Mouse (Mus musculus): Measurements from ENCODE around the gene Tm2d1. TPM values are rescaled to one million over a fixed set of nuclear protein-coding genes. Genes with fewer than 3 reads are reported as not detected.
"Not testable (repeated sequence)": the region's sequence is repeated elsewhere in the genome, so short reads cannot be mapped to it uniquely, and the experiment has no call there.

Gene Tm2d1
- 105 TPM in 2 replicates for polyA plus RNA-seq (2016; fragmentation: Nextera tagmentation; extraction: Ambion mirVana)

GRCm38 (mm10) chr4:98382716-98383424 is at the start of gene Tm2d1:
Tm2d1 (minus strand) TSS chr4:98383306.
- Histone ChIP-seq H3K27me3 (peaks cover 5% of the 10 kb centered on the region; the same call in 1 of the 2 replicates), H3K9me3 (replicated peaks) (no peaks in the 10 kb centered on the region), H3K9ac (peak within 1 kb of the TSS; percentile 94), H3K36me3 (0 out of 2 replicates have a peak, but pooled peaks cover 14% of the 10 kb centered on the region), H3K4me1 (peaks cover 10% of the 10 kb centered on the region; the same call in 1 of the 2 replicates), H3K4me3 (peak within 1 kb of the TSS; percentile 95), H3K4me2 (replicated peaks) (peak within 1 kb of the TSS; percentile 59), H3K27ac (peak within 1 kb of the TSS; percentile 71; the same call in 1 of the 2 replicates)
- peak; percentile 98 for ATAC-seq (ENCODE audit: low FRiP score)
- WGBS = under 1% methylated on average over 46 of the region's 46 CpGs

GRCm38 (mm10) chr4:98428371-98428770 is 45.3 kb upstream of the Tm2d1 start:
- Histone ChIP-seq H3K27me3 (no peaks in the 10 kb centered on the region), H3K36me3 (0 out of 2 replicates have a peak, but pooled peaks cover 3% of the 10 kb centered on the region), H3K27ac (no peak overlapping the region), H3K9me3 (replicated peaks) (no peaks in the 10 kb centered on the region), H3K9ac (no peak overlapping the region), H3K4me3 (no peak overlapping the region), H3K4me1 (no peaks in the 10 kb centered on the region), H3K4me2 (replicated peaks) (no peak overlapping the region)
- no peak for ATAC-seq (ENCODE audit: low FRiP score)
- WGBS = 82% methylated on average over 8 of the region's 8 CpGs

- H3K4me2 ChIP-seq (replicated peaks); H3K27ac ChIP-seq; H3K27me3 ChIP-seq; H3K36me3 ChIP-seq; H3K4me1 ChIP-seq; ATAC-seq (ENCODE audit: low FRiP score); H3K9me3 ChIP-seq (replicated peaks); H3K4me3 ChIP-seq; H3K9ac ChIP-seq: not testable (repeated sequence)
- 90% methylated on average over 8 of the region's 8 CpGs for WGBS
Measured at GRCm38 (mm10) chr4:98415150-98415549, 32.0 kb upstream of the Tm2d1 start.

DNA sequence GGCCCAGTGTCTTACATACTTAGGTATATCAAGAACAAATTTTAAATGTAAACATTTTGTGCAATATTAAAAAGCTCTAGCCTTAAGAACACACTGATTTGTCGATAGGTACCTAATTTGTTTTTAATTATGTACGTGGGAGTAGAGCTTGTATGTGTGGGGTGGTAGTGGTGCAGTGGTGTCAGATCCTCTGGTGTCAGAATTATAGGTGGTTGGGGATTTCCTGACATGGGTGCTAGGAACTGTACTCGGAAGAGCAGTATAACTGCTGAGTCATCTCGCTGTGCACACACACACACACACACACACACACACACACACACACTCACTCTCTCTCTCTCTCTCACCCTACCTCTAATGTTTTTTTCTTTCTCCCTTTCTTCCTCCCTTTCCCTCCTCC is 25.3 kb upstream of the Tm2d1 start:
- WGBS = 96% methylated on average over 4 of the region's 4 CpGs
- Histone ChIP-seq H3K27ac (no peak overlapping the region), H3K4me1 (no peaks in the 10 kb centered on the region), H3K27me3 (no peaks in the 10 kb centered on the region), H3K9me3 (replicated peaks) (no peaks in the 10 kb centered on the region), H3K4me3 (no peak overlapping the region), H3K9ac (no peak overlapping the region), H3K4me2 (replicated peaks) (no peak overlapping the region), H3K36me3 (0 out of 2 replicates have a peak, but pooled peaks cover 3% of the 10 kb centered on the region)
- no peak for ATAC-seq (ENCODE audit: low FRiP score)

DNA sequence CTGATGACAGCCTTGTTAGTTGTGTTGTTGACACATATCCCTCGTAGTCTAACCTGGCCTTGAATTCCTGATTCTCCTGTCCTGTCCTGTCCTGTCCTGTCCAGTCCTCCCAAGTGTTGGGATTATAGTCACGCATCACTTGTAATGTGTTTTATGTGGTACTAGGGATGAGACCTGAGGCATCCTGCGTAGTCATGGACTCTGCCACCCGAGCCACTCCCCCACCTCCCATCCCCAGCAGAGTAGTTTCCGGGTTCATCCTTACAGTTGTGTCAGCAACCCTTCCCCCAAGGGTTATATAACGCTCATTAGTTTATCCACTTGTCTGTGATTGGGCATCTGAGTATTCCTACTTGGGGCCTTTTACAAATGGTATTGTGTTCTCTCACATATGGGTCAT is 21.3 kb upstream of the Tm2d1 start:
- no peak for ATAC-seq (ENCODE audit: low FRiP score)

GRCm38 (mm10) chr4:98403492-98403891 is 20.4 kb upstream of the Tm2d1 start:
- no peaks in the 10 kb centered on the region for H3K4me1 ChIP-seq
- H3K27ac ChIP-seq = no peak overlapping the region
- ATAC-seq (ENCODE audit: low FRiP score) = no peak
- no peak overlapping the region for H3K4me3 ChIP-seq
- H3K36me3 ChIP-seq = no peaks in the 10 kb centered on the region
- 81% methylated on average over 4 of the region's 4 CpGs for WGBS
- H3K27me3 ChIP-seq = no peaks in the 10 kb centered on the region
- no peak overlapping the region for H3K9ac ChIP-seq
- no peak overlapping the region for H3K4me2 ChIP-seq (replicated peaks)
- no peaks in the 10 kb centered on the region for H3K9me3 ChIP-seq (replicated peaks)

More for the DNA sequence above, 21.3 kb upstream of the Tm2d1 start:
- Histone ChIP-seq H3K27ac (no peak overlapping the region), H3K4me1 (no peaks in the 10 kb centered on the region), H3K4me3 (no peak overlapping the region), H3K27me3 (no peaks in the 10 kb centered on the region), H3K9ac (no peak overlapping the region), H3K9me3 (replicated peaks) (no peaks in the 10 kb centered on the region), H3K4me2 (replicated peaks) (no peak overlapping the region), H3K36me3 (no peaks in the 10 kb centered on the region)
- 91% methylated on average over 6 of the region's 6 CpGs for WGBS

DNA sequence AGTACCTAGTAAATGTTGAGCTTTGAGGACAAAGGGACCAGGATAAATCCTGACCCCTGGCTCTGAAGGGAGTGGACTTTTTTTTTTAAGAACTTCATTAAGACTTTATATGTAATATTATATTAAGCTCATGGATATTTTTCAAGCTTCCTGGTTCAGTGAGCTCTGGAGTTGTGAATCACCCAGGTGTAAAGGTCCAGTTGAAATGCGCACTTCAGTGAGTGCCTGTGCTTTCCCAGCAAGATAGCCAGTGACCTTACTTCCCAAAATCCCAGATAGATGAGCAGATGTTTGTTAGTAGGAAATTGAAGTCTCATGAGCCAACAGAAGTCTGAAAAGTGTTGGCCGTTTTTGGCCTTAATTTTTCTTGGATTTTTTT is 18.5 kb upstream of the Tm2d1 start:
- no peak overlapping the region for H3K9ac ChIP-seq
- no peak for ATAC-seq (ENCODE audit: low FRiP score)
- H3K27me3 ChIP-seq = no peaks in the 10 kb centered on the region
- no peaks in the 10 kb centered on the region for H3K36me3 ChIP-seq
- no peak overlapping the region for H3K27ac ChIP-seq
- H3K4me1 ChIP-seq = no peaks in the 10 kb centered on the region
- H3K4me2 ChIP-seq (replicated peaks) = no peak overlapping the region
- H3K4me3 ChIP-seq = no peak overlapping the region
- H3K9me3 ChIP-seq (replicated peaks) = no peaks in the 10 kb centered on the region
- WGBS = 77% methylated on average over 2 of the region's 2 CpGs

DNA sequence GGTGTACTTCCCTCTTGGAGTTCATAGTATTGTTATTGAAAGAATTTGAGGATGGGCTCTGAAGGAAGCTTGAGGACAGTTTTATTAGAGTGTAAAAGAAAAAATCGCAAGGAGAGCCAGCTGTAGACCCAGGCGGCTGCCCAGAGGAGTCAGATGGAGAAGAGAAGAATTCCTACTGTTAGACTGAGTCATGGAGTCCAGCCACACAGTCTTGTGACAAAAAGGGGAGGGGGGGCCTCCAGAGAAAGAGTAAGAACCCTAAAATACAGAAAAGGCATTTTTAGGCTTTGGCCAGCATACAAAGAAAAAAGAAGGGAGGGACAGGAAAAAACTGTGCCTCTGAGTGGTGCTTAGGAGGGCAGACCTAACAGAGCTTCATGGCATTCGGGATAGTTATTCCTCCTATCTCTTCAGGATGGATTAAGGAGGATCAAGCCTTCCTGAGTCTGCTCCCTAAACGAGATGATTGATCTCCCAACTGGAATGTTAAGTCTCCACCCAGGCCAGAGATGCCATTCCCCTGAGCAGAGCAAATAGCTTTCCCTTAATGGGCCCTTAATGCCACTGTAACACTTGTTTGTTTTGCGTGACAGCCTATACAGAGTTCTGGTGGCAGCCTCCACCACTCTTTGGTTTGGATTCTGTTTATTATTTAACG is 17.9 kb upstream of the Tm2d1 start:
- 47% methylated on average over 6 of the region's 6 CpGs for WGBS
- H3K4me1 ChIP-seq = no peaks in the 10 kb centered on the region
- H3K27me3 ChIP-seq = no peaks in the 10 kb centered on the region
- no peak for ATAC-seq (ENCODE audit: low FRiP score)
- no peak overlapping the region for H3K27ac ChIP-seq
- H3K4me3 ChIP-seq = no peak overlapping the region
- no peaks in the 10 kb centered on the region for H3K9me3 ChIP-seq (replicated peaks)
- no peak overlapping the region for H3K9ac ChIP-seq
- no peak overlapping the region for H3K4me2 ChIP-seq (replicated peaks)
- no peaks in the 10 kb centered on the region for H3K36me3 ChIP-seq

DNA sequence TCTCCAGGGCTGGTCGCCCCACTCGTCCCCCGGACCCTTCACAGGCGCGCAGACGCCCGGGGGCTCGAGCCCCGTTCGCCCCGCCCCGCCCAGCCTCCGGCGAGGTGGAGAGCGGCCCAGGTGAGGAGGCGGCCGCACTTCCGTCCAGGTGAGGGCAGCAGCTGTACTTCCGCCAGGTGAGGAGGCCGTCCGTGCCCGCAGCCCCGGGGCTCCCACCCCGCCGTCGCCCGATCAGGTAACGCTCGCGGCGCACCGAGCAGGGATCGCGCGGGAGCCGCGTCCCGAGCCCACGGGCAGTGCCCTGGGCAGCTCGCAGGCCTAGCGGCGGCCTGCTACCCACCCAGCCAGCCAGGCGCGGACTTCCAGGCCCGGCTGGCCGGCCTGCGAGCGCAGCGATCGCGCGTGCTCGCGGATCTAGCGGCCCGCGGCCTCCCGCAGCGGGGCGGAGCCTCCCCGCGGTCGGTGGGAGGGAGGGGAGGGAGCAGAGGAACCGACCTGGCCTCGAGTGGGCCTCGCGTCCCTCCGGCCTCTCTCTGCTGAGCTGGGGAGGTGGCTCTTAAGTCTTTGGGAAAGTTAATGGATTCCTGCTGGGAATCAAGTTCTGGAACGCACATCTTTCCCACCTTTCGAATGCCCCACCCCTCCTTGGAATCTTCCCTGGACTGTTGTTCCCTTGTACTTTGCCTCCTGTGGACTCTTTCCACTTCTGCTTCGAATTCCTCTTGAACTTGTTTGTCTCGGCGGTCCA is 12.8 kb upstream of the Tm2d1 start, which contains the start of gene Patj:
Patj (plus strand) TSS at position 96 of the 748 bp plus-strand sequence.
- Histone ChIP-seq H3K27me3 (no peaks in the 10 kb centered on the region), H3K27ac (peak within 1 kb of the TSS; percentile 77), H3K9me3 (replicated peaks) (no peaks in the 10 kb centered on the region), H3K4me1 (no peaks in the 10 kb centered on the region), H3K9ac (peak within 1 kb of the TSS; percentile 75), H3K4me2 (replicated peaks) (peak within 1 kb of the TSS; percentile 85), H3K4me3 (peak within 1 kb of the TSS; percentile 69), H3K36me3 (no peaks in the 10 kb centered on the region)
- 2% methylated on average over 67 of the region's 73 CpGs for WGBS
- ATAC-seq (ENCODE audit: low FRiP score) = peak; percentile 89

GRCm38 (mm10) chr4:98395346-98395689 is 12.2 kb upstream of the Tm2d1 start:
- H3K27me3 ChIP-seq = no peaks in the 10 kb centered on the region
- no peaks in the 10 kb centered on the region for H3K9me3 ChIP-seq (replicated peaks)
- peak overlapping the region; percentile 85 for H3K4me2 ChIP-seq (replicated peaks)
- no peaks in the 10 kb centered on the region for H3K4me1 ChIP-seq
- no peak; the same call in 1 of the 2 replicates for ATAC-seq (ENCODE audit: low FRiP score)
- peak overlapping the region; percentile 75 for H3K9ac ChIP-seq
- 2% methylated on average over 7 of the region's 7 CpGs for WGBS
- no peaks in the 10 kb centered on the region for H3K36me3 ChIP-seq
- H3K4me3 ChIP-seq = peak overlapping the region; percentile 69
- peak overlapping the region; percentile 77 for H3K27ac ChIP-seq

GRCm38 (mm10) chr4:98385036-98385435 is 1.9 kb upstream of the Tm2d1 start:
- Histone ChIP-seq H3K9me3 (replicated peaks) (no peaks in the 10 kb centered on the region), H3K36me3 (no peaks in the 10 kb centered on the region), H3K4me2 (replicated peaks) (no peak overlapping the region), H3K4me3 (no peak overlapping the region), H3K27me3 (peaks cover 5% of the 10 kb centered on the region; the same call in 1 of the 2 replicates), H3K27ac (no peak overlapping the region), H3K4me1 (peaks cover 10% of the 10 kb centered on the region; the same call in 1 of the 2 replicates), H3K9ac (no peak overlapping the region)
- 68% methylated on average over 5 of the region's 5 CpGs for WGBS
- ATAC-seq (ENCODE audit: low FRiP score) = no peak

GRCm38 (mm10) chr4:98376943-98377342 is 6.2 kb downstream of the Tm2d1 start:
- H3K4me1 ChIP-seq = peaks cover 7% of the 10 kb centered on the region; the same call in 1 of the 2 replicates
- ATAC-seq (ENCODE audit: low FRiP score) = no peak
- H3K27ac ChIP-seq = no peak overlapping the region
- no peaks in the 10 kb centered on the region for H3K9me3 ChIP-seq (replicated peaks)
- H3K4me2 ChIP-seq (replicated peaks) = no peak overlapping the region
- 0 out of 2 replicates have a peak, but pooled peaks cover 14% of the 10 kb centered on the region for H3K36me3 ChIP-seq
- no peak overlapping the region for H3K4me3 ChIP-seq
- no peaks in the 10 kb centered on the region for H3K27me3 ChIP-seq
- 95% methylated on average over 2 of the region's 2 CpGs for WGBS
- H3K9ac ChIP-seq = no peak overlapping the region
